Mouse (Mus musculus): ENCODE data around the gene Inafm2. TPM values are rescaled to one million over a fixed set of nuclear protein-coding genes. Genes with fewer than 3 reads are reported as not detected.

Inafm2 gene
- polyA plus RNA-seq, 1 experiment from 2014 or later: 25.1 TPM

GRCm38 (mm10) chr2:118706436-118706835 lies 39.1 kb upstream of the Inafm2 start:
- 5% methylated on average over 6 of the region's 6 CpGs for WGBS
- Histone ChIP-seq H3K9ac (replicated peaks) (no peak overlapping the region), H3K4me2 (replicated peaks) (no peak overlapping the region), H3K4me3 (no peak overlapping the region), H3K36me3 (no peaks in the 10 kb centered on the region), H3K27me3 (peaks cover 100% of the 10 kb centered on the region), H3K4me1 (peaks cover 42% of the 10 kb centered on the region), H3K9me3 (no peaks in the 10 kb centered on the region), H3K27ac (replicated peaks) (no peak overlapping the region)
- ATAC-seq (ENCODE audit: low FRiP score, low read depth): no peak

- WGBS: 67% methylated on average over 4 of the region's 4 CpGs
- no peak for ATAC-seq (ENCODE audit: low FRiP score, low read depth)
- Histone ChIP-seq H3K4me1 (peaks cover 29% of the 10 kb centered on the region), H3K9me3 (no peaks in the 10 kb centered on the region), H3K27ac (replicated peaks) (no peak overlapping the region), H3K36me3 (no peaks in the 10 kb centered on the region), H3K4me3 (no peak overlapping the region), H3K9ac (replicated peaks) (no peak overlapping the region), H3K27me3 (peaks cover 100% of the 10 kb centered on the region), H3K4me2 (replicated peaks) (no peak overlapping the region)
These were observed 37.1 kb upstream of the Inafm2 start for GRCm38 (mm10) chr2:118708472-118708871.

GRCm38 (mm10) chr2:118709655-118710221 lies 35.8 kb upstream of the Inafm2 start:
- no peak overlapping the region for H3K4me3 ChIP-seq
- H3K27ac ChIP-seq (replicated peaks): no peak overlapping the region
- no peaks in the 10 kb centered on the region for H3K36me3 ChIP-seq
- 54% methylated on average over 4 of the region's 4 CpGs for WGBS
- H3K9me3 ChIP-seq: no peaks in the 10 kb centered on the region
- peaks cover 91% of the 10 kb centered on the region for H3K27me3 ChIP-seq
- H3K4me2 ChIP-seq (replicated peaks): no peak overlapping the region
- no peak for ATAC-seq (ENCODE audit: low FRiP score, low read depth)
- H3K4me1 ChIP-seq: peaks cover 26% of the 10 kb centered on the region
- no peak overlapping the region for H3K9ac ChIP-seq (replicated peaks)

- H3K27ac ChIP-seq (replicated peaks): no peak overlapping the region
- H3K9me3 ChIP-seq: no peaks in the 10 kb centered on the region
- 2% methylated on average over 36 of the region's 36 CpGs for WGBS
- ATAC-seq (ENCODE audit: low FRiP score, low read depth): peak; percentile 51
- H3K27me3 ChIP-seq: peaks cover 82% of the 10 kb centered on the region
- H3K4me1 ChIP-seq: peaks cover 31% of the 10 kb centered on the region
- peak overlapping the region; percentile 65 for H3K4me2 ChIP-seq (replicated peaks)
- peak overlapping the region; percentile 38 for H3K4me3 ChIP-seq
- H3K36me3 ChIP-seq: no peaks in the 10 kb centered on the region
- H3K9ac ChIP-seq (replicated peaks): peak overlapping the region; percentile 16; the same call in 1 of the 2 replicates
These were observed 34.5 kb upstream of the Inafm2 start for GRCm38 (mm10) chr2:118711038-118711494.

- no peak overlapping the region for H3K4me3 ChIP-seq
- no peak for ATAC-seq (ENCODE audit: low FRiP score, low read depth)
- H3K9ac ChIP-seq (replicated peaks): no peak overlapping the region
- H3K4me2 ChIP-seq (replicated peaks): no peak overlapping the region
- no peak overlapping the region for H3K27ac ChIP-seq (replicated peaks)
- H3K9me3 ChIP-seq: no peaks in the 10 kb centered on the region
- no peaks in the 10 kb centered on the region for H3K36me3 ChIP-seq
- 90% methylated on average over 6 of the region's 6 CpGs for WGBS
- H3K27me3 ChIP-seq: peaks cover 61% of the 10 kb centered on the region
- H3K4me1 ChIP-seq: peaks cover 25% of the 10 kb centered on the region
These were observed 31.9 kb upstream of the Inafm2 start for GRCm38 (mm10) chr2:118713631-118714030.

GRCm38 (mm10) chr2:118714230-118714629 lies 31.3 kb upstream of the Inafm2 start:
- H3K9ac ChIP-seq (replicated peaks): no peak overlapping the region
- H3K27ac ChIP-seq (replicated peaks): no peak overlapping the region
- WGBS: 20% methylated on average over 4 of the region's 4 CpGs
- H3K4me3 ChIP-seq: no peak overlapping the region
- peaks cover 55% of the 10 kb centered on the region for H3K27me3 ChIP-seq
- 0 out of 2 replicates have a peak, but pooled peaks have one; percentile 9 for ATAC-seq (ENCODE audit: low FRiP score, low read depth)
- H3K9me3 ChIP-seq: no peaks in the 10 kb centered on the region
- H3K4me2 ChIP-seq (replicated peaks): no peak overlapping the region
- no peaks in the 10 kb centered on the region for H3K36me3 ChIP-seq
- H3K4me1 ChIP-seq: peaks cover 25% of the 10 kb centered on the region

- no peak for ATAC-seq (ENCODE audit: low FRiP score, low read depth)
- Histone ChIP-seq H3K36me3 (no peaks in the 10 kb centered on the region), H3K4me1 (peaks cover 13% of the 10 kb centered on the region), H3K9ac (replicated peaks) (no peak overlapping the region), H3K4me3 (no peak overlapping the region), H3K27me3 (peaks cover 35% of the 10 kb centered on the region), H3K4me2 (replicated peaks) (no peak overlapping the region), H3K9me3 (no peaks in the 10 kb centered on the region), H3K27ac (replicated peaks) (no peak overlapping the region)
- 85% methylated on average over 5 of the region's 5 CpGs for WGBS
These were observed 28.9 kb upstream of the Inafm2 start for GRCm38 (mm10) chr2:118716677-118717076.

- no peak overlapping the region for H3K4me2 ChIP-seq (replicated peaks)
- no peak overlapping the region for H3K27ac ChIP-seq (replicated peaks)
- H3K4me1 ChIP-seq: peaks cover 3% of the 10 kb centered on the region; the same call in 1 of the 2 replicates
- H3K27me3 ChIP-seq: peaks cover 48% of the 10 kb centered on the region
- no peak overlapping the region for H3K4me3 ChIP-seq
- H3K9ac ChIP-seq (replicated peaks): no peak overlapping the region
- H3K36me3 ChIP-seq: no peaks in the 10 kb centered on the region
- 85% methylated on average over 15 of the region's 15 CpGs for WGBS
- no peaks in the 10 kb centered on the region for H3K9me3 ChIP-seq
- no peak for ATAC-seq (ENCODE audit: low FRiP score, low read depth)
These were observed 21.7 kb upstream of the Inafm2 start for GRCm38 (mm10) chr2:118723693-118724486.

GRCm38 (mm10) chr2:118725511-118725910 lies 20.0 kb upstream of the Inafm2 start:
- Histone ChIP-seq H3K36me3 (no peaks in the 10 kb centered on the region), H3K4me1 (peaks cover 3% of the 10 kb centered on the region; the same call in 1 of the 2 replicates), H3K9ac (replicated peaks) (no peak overlapping the region), H3K4me3 (no peak overlapping the region), H3K9me3 (no peaks in the 10 kb centered on the region), H3K4me2 (replicated peaks) (no peak overlapping the region), H3K27ac (replicated peaks) (no peak overlapping the region), H3K27me3 (peaks cover 55% of the 10 kb centered on the region)
- WGBS: 88% methylated on average over 4 of the region's 4 CpGs
- no peak for ATAC-seq (ENCODE audit: low FRiP score, low read depth)

- no peak overlapping the region for H3K4me2 ChIP-seq (replicated peaks)
- peaks cover 3% of the 10 kb centered on the region; the same call in 1 of the 2 replicates for H3K4me1 ChIP-seq
- H3K9me3 ChIP-seq: no peaks in the 10 kb centered on the region
- no peaks in the 10 kb centered on the region for H3K36me3 ChIP-seq
- no peak overlapping the region for H3K4me3 ChIP-seq
- ATAC-seq (ENCODE audit: low FRiP score, low read depth): no peak
- H3K9ac ChIP-seq (replicated peaks): no peak overlapping the region
- peaks cover 67% of the 10 kb centered on the region for H3K27me3 ChIP-seq
- H3K27ac ChIP-seq (replicated peaks): no peak overlapping the region
- 84% methylated on average over 2 of the region's 2 CpGs for WGBS
These were observed 18.7 kb upstream of the Inafm2 start for GRCm38 (mm10) chr2:118726873-118727272.

GRCm38 (mm10) chr2:118727911-118728310 lies 17.6 kb upstream of the Inafm2 start:
- no peak for ATAC-seq (ENCODE audit: low FRiP score, low read depth)
- Histone ChIP-seq H3K9ac (replicated peaks) (no peak overlapping the region), H3K36me3 (no peaks in the 10 kb centered on the region), H3K9me3 (no peaks in the 10 kb centered on the region), H3K27ac (replicated peaks) (no peak overlapping the region), H3K4me3 (no peak overlapping the region), H3K27me3 (peaks cover 72% of the 10 kb centered on the region), H3K4me1 (peaks cover 3% of the 10 kb centered on the region; the same call in 1 of the 2 replicates), H3K4me2 (replicated peaks) (no peak overlapping the region)
- 34% methylated on average over 9 of the region's 9 CpGs for WGBS

GRCm38 (mm10) chr2:118728337-118728736 lies 17.2 kb upstream of the Inafm2 start, which contains the start of gene Plcb2:
Gene Plcb2, minus strand, starts transcription at chr2:118728438.
- no peak within 1 kb of the TSS for H3K27ac ChIP-seq (replicated peaks)
- peaks cover 71% of the 10 kb centered on the region for H3K27me3 ChIP-seq
- ATAC-seq (ENCODE audit: low FRiP score, low read depth): no peak
- H3K9me3 ChIP-seq: no peaks in the 10 kb centered on the region
- no peak within 1 kb of the TSS for H3K4me3 ChIP-seq
- peaks cover 3% of the 10 kb centered on the region; the same call in 1 of the 2 replicates for H3K4me1 ChIP-seq
- WGBS: 21% methylated on average over 7 of the region's 7 CpGs
- H3K36me3 ChIP-seq: no peaks in the 10 kb centered on the region
- no peak within 1 kb of the TSS for H3K4me2 ChIP-seq (replicated peaks)
- H3K9ac ChIP-seq (replicated peaks): no peak within 1 kb of the TSS

Data from midbrain, embryonic 12.5 days (tissue).